Mouse (Mus musculus) granulocyte monocyte progenitor cell, adult 5-6 weeks (primary cell): Measurements from ENCODE around the gene Cldnd1. TPM values are rescaled to one million over a fixed set of nuclear protein-coding genes. Genes with fewer than 3 reads are reported as not detected.
A peak's percentile ranks its signal among the peaks of the same experiment; 100 is the strongest.

Experiments
- ATAC-seq: replicated peaks from 2 replicates; pipeline ENCODE4 v1.8.0; 2016; ENCODE audit warnings: mild to moderate bottlenecking, moderate TSS enrichment, inconsistent platforms; ENCODE audit not compliant: poor library complexity, severe bottlenecking
- total RNA-seq, 2 experiments: library from RNA; stranded (forward) in 1 of 2; stranded (reverse) in 1 of 2; fragments of 200-712, 200-1000 nt in 1 of 2; fragments of >200 nt in 1 of 2; fragmentation: Nextera tagmentation in 1 of 2; gene quantifications; 2 replicates each; pipeline ENCODE4 v1.2.3; 2014 to 2017

The Cldnd1 gene
- total RNA-seq, 2 experiments from 2014 or later, result 23.7 to 57.0 TPM

GRCm38 (mm10) chr16:58707276-58707905 lies 20.3 kb upstream of the Cldnd1 start:
- ATAC-seq, result no peak

GRCm38 (mm10) chr16:58708601-58709475 lies 18.9 kb upstream of the Cldnd1 start:
- ATAC-seq, result peak; percentile 85

GRCm38 (mm10) chr16:58709536-58709935 lies 18.2 kb upstream of the Cldnd1 start:
- no peak for ATAC-seq

- ATAC-seq, result peak; percentile 89
These were observed 15.5 kb upstream of the Cldnd1 start for GRCm38 (mm10) chr16:58712221-58712620.

- ATAC-seq, result no peak
These were observed 14.6 kb upstream of the Cldnd1 start for GRCm38 (mm10) chr16:58713128-58713527.

GRCm38 (mm10) chr16:58715018-58715417 lies 12.7 kb upstream of the Cldnd1 start:
- no peak for ATAC-seq

GRCm38 (mm10) chr16:58718666-58719120 lies 9.0 kb upstream of the Cldnd1 start, which contains the start of gene Gpr15:
TSS of gene Gpr15 (minus strand) at chr16:58719070.
- no peak for ATAC-seq

- peak; percentile 36; the same call in 1 of the 2 replicates for ATAC-seq
These were observed 5.4 kb upstream of the Cldnd1 start for GRCm38 (mm10) chr16:58722292-58722691.

GRCm38 (mm10) chr16:58726680-58727476 lies 832 bp upstream of the Cldnd1 start:
- peak; percentile 18; the same call in 1 of the 2 replicates for ATAC-seq

GRCm38 (mm10) chr16:58728176-58728671 lies 514 bp downstream of the Cldnd1 start:
- peak; percentile 50; the same call in 1 of the 2 replicates for ATAC-seq

GRCm38 (mm10) chr16:58738205-58738604 lies 10.5 kb downstream of the Cldnd1 start:
- no peak for ATAC-seq

GRCm38 (mm10) chr16:58738800-58739199 lies 11.1 kb downstream of the Cldnd1 start:
- ATAC-seq, result peak; percentile 30; the same call in 1 of the 2 replicates

- no peak for ATAC-seq
These were observed 13.0 kb downstream of the Cldnd1 start for GRCm38 (mm10) chr16:58740751-58741150.

GRCm38 (mm10) chr16:58746715-58747114 lies 19.0 kb downstream of the Cldnd1 start:
- no peak; the same call in 1 of the 2 replicates for ATAC-seq

- peak; percentile 63 for ATAC-seq
These were observed 23.6 kb downstream of the Cldnd1 start for GRCm38 (mm10) chr16:58751314-58751713.

- peak; percentile 92 for ATAC-seq
These were observed 28.5 kb downstream of the Cldnd1 start for GRCm38 (mm10) chr16:58756191-58756590.

- ATAC-seq, result no peak
These were observed 35.4 kb downstream of the Cldnd1 start, which contains the start of gene Olfr172 for GRCm38 (mm10) chr16:58763076-58763475. TSS of gene Olfr172 (minus strand) at chr16:58763176.
